Mouse (Mus musculus) adrenal gland, postnatal 14 days (tissue): Measurements from ENCODE around the gene Kcnh3. TPM values are rescaled to one million over a fixed set of nuclear protein-coding genes. Genes with fewer than 3 reads are reported as not detected.
A peak's percentile ranks its signal among the peaks of the same experiment; 100 is the strongest.
"Not testable (repeated sequence)": the region's sequence is repeated elsewhere in the genome, so short reads cannot be mapped to it uniquely, and the experiment has no call there.

Source experiments
- DNase-seq: peaks from one replicate; pipeline ENCODE4 v3.0.0; 2021; ENCODE audit warnings: mixed read lengths
- total RNA-seq: library from RNA; stranded (reverse); gene quantifications from 2 replicates; pipeline ENCODE4 v1.2.3, GENCODE M21; 2021

Gene Kcnh3
- total RNA-seq, 1 experiment from 2014 or later = 1.1 TPM

DNA sequence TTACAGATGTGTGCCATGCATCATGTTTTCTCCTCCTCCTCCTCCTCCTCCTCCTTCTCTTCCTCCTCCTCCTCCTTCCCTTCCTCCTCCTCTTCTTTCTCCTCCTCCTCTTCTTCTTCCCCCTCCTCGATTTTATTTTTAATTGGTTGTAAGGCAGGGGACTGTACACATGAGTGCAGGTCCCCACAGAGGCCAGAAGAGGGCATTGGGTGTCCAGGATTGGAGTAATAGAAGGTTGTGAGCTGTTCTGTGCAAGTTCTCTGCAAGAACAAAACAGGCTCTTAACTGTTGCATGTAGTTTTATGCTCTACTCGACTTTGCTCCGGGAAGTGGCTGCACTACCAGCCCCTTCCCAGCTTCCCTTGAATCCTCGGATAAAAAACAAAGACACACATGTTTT, 15.5 kb downstream of the Kcnh3 start:
- no peak for DNase-seq

DNA sequence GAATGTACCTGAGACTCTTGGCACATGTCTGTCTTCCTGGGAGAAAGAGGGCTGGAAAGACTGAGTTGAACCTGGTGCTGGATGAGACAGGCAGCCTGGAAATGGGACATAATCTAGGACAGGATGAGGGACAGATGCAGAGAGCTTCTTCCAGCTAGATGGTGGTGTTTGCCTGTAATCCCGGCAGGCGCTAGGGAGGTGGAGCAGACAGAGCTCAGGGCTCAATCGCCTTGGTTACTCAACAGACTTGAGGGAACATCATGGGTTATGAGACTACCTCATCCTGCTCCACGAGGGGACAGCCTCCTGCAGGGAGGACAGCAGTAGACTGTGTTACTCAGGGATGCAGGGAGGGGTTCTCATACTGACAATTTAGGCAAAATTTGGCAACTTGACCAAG, 16.6 kb downstream of the Kcnh3 start:
- peak; percentile 31 for DNase-seq

- no peak for DNase-seq
These were observed 17.4 kb downstream of the Kcnh3 start for GRCm38 (mm10) chr15:99242045-99242444.

GRCm38 (mm10) chr15:99246736-99247135, 22.1 kb downstream of the Kcnh3 start:
- DNase-seq = not testable (repeated sequence)

DNA sequence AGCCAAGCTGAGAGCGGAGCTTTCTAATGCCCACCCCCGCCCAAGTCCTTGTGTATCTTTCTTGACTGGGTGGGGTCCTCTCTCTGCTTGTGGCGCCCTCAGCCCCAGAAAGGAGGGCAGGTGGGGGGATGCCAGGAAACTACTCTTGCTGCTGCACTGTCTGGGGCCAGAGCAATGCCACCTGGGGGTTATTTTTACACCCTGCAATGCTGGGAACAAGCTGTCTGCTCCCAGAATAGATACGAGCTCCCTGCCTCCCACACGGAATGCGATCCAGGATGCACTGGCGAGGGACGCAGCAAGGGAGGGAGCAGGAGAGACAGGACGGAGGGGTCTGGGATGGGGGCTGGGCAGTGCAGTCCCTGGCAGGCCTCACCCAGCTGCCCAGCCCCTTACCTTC, 24.3 kb downstream of the Kcnh3 start:
- DNase-seq = no peak

DNA sequence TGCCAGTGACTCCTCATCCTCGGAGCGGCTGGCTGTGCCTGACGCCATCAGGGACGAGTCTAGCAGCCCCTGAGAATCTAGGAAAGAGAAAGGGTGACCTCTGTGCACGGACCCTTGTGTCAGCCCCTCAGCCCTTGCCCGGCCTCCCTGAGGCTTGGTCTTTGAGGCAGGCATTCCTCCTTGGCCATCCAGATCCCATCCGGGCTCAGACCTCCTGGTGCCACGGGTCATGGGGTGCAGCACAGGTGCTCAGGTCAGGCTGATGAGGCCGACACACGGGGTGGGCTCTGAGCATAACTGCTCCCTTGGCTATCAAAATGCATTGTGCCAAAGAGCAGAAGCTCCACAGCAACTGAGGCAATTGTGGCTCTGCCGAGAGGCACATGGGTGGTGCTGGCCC, 25.3 kb downstream of the Kcnh3 start:
- DNase-seq = no peak

GRCm38 (mm10) chr15:99251111-99251510, 26.4 kb downstream of the Kcnh3 start:
- not testable (repeated sequence) for DNase-seq

DNA sequence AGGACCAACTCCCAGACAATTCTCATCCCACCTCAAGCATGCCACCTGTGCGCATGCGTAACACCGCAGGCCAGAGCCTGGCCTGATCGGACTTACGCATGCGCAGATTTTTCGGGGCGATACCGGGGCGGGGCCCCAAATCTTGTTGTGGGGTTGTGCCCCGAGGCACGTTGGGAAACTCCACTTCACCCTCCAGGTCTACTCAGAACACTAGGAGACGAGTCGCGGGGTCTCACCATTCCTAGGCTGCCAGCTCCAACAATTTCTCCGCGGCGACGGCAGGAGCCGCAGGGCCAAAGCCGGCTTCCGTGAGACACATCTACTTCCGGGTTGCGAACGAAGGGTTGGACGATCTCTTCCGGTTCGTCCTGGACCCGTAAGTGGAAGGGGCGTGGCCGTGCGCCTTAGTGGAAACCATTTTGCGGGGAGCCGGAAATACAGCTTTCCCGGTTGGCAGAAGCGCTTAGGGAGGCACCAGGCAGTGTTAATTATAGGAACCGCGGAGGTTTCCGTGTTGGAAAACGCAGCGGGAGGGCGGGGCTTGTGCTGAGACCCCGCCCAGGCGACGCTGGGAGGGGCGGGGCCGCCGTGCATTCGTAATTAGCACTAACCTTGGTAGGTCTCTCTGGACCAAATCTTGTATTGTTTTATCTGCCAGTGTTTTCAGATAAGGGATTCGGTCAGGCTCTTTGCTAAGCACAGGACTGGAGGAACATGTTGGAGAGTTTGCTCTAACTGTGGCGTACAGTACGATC, 27.1 kb downstream of the Kcnh3 start, which contains the start of gene Mcrs1:
Mcrs1 (minus strand) TSS at position 336 of the 755 bp plus-strand sequence.
- DNase-seq = peak; percentile 98

GRCm38 (mm10) chr15:99252381-99253174, 27.9 kb downstream of the Kcnh3 start:
- DNase-seq = peak; percentile 75

DNA sequence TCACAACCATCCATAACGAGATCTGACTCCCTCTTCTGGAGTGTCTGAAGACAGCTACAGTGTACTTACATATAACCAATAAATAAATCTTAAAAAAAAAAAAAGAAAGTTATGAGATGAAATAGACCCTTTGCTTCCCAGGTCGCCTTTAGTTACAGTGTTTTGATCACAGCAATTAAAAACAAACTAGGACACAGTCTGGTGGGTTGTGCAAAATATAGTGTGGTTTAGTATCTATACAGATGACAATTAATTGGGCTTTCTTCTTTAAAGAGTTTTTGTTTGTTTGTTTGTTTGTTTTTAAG, 28.5 kb downstream of the Kcnh3 start:
- DNase-seq = not testable (repeated sequence)

- no peak for DNase-seq
These were observed 29.1 kb downstream of the Kcnh3 start for GRCm38 (mm10) chr15:99253772-99254171.

- no peak for DNase-seq
These were observed 29.9 kb downstream of the Kcnh3 start for GRCm38 (mm10) chr15:99254477-99255005.

- no peak for DNase-seq
These were observed 30.6 kb downstream of the Kcnh3 start for GRCm38 (mm10) chr15:99255241-99255749.

- DNase-seq = no peak
These were observed 34.6 kb downstream of the Kcnh3 start for GRCm38 (mm10) chr15:99259167-99259729.

- DNase-seq = peak; percentile 94
These were observed 35.1 kb downstream of the Kcnh3 start for GRCm38 (mm10) chr15:99259730-99260252.

DNA sequence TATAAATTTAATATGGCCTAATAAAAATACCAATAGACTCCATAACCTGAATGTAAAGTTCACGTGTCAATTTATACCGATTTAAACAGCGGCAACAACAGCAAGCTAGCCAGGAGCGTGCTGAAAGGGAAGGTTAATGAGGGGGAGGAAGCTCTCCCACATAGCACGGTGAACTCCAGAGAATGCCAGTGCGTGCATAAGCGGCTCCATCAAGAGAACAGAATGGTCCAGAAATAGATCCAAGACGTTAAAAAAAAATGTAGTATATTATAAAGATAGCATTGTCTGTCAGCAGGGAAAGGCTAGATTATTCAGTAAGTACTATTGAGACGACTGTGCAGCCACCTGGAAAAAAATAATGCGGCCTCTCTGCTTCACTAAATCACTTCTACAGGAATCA, 38.0 kb downstream of the Kcnh3 start:
- no peak for DNase-seq

GRCm38 (mm10) chr15:99264363-99264762, 39.7 kb downstream of the Kcnh3 start:
- DNase-seq = no peak

- DNase-seq = peak; percentile 80
These were observed 41.0 kb downstream of the Kcnh3 start for GRCm38 (mm10) chr15:99265679-99266078.

DNA sequence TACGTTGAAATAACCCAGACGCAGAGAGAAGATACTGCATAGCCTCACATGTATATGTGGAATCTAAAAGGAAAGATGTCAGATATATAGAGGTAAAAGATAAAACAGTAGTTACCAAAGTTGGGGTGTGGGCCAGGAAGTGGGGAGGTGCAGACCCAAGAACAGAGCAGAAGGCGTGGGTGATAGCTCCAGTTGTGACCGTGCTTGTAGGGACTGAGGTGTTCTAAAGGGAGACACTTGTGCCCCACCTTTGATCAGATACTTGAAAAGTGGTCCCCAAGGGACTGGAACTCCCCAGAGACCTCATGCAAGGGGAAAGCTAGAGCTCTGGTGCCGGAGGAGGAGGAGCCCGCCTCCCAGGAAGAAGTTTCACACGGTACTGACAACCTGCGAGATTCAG, 51.4 kb downstream of the Kcnh3 start:
- no peak for DNase-seq

GRCm38 (mm10) chr15:99278271-99278670, 53.6 kb downstream of the Kcnh3 start:
- DNase-seq = no peak

GRCm38 (mm10) chr15:99283456-99283855, 58.8 kb downstream of the Kcnh3 start:
- DNase-seq = no peak

DNA sequence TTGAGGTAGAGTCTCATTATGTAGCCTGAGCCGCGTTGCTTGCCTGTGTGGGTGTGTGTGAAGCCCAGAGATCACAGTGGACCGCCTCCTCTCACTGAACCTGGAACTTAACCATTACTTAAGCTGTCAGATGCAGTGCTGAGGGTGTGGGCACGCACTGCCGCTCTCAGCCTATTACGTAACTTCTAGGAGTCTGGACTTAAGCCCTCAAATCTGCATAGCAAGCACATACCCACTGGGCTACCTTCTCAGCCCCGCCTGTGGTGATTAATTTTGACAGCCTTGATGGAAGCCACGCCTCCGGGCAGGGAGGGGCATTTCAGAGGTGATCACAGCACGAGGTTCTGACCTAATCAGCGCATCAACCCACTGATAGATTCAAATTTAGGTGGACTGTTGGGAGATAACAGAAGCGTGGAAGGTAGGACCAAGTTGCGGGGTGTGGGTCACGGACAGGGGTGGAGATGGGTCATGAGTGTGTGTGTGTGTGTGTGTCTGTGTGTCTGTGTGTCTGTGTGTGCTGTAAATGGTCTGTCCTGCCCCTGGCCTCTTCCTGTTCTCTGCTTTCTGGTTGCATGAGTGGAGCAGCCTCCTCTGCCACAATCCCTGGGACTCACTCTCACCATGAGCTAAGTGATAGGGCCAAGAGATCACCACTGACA, 60.0 kb downstream of the Kcnh3 start:
- DNase-seq = peak; percentile 44
